Mouse (Mus musculus) limb, embryonic 11.5 days (tissue): ENCODE results near the gene Gpha2. TPM values are rescaled to one million over a fixed set of nuclear protein-coding genes. Genes with fewer than 3 reads are reported as not detected.

ENCODE experiments used
- ATAC-seq: fragments of 200-750 bp; cut with Nextera tagmentation; 2 replicates; pipeline ENCODE4 v1.8.0; 2017; ENCODE audit warnings: low read depth; ENCODE audit not compliant: insufficient number of reproducible peaks, low FRiP score, low TSS enrichment
- DNase-seq: peaks from one replicate; pipeline ENCODE4 v3.0.0-alpha.2; 2015; ENCODE audit warnings: low spot score
- H3K27ac ChIP-seq: fragments of 300-500 bp; sonication (generic); replicated peaks from 2 replicates; pipeline ENCODE4 v1.5.1; 2014; ENCODE audit warnings: low read depth, mild to moderate bottlenecking, low read length
- H3K27me3 ChIP-seq: fragments of 300-500 bp; sonication (generic); 2 replicates; pipeline ENCODE4 v1.6.1; 2014; ENCODE audit warnings: mild to moderate bottlenecking, low read length, mixed read lengths; ENCODE audit not compliant: control insufficient read depth, insufficient read depth
- H3K36me3 ChIP-seq: fragments of 300-500 bp; sonication (generic); 2 replicates; pipeline ENCODE4 v1.6.1; 2014; ENCODE audit warnings: mild to moderate bottlenecking, low read length, moderate library complexity, mixed read lengths; ENCODE audit not compliant: control insufficient read depth, insufficient read depth
- H3K4me1 ChIP-seq: fragments of 300-500 bp; sonication (generic); 2 replicates; pipeline ENCODE4 v1.6.1; 2014; ENCODE audit warnings: low read length, mixed read lengths; ENCODE audit not compliant: control insufficient read depth, insufficient read depth
- H3K4me2 ChIP-seq: fragments of 300-500 bp; sonication (generic); 2 replicates; pipeline ENCODE4 v1.6.1; 2014; ENCODE audit warnings: low read depth, mild to moderate bottlenecking, moderate library complexity; ENCODE audit not compliant: severe bottlenecking
- H3K4me3 ChIP-seq: fragments of 300-500 bp; sonication (generic); 2 replicates; pipeline ENCODE4 v1.5.1; 2014; ENCODE audit warnings: low read depth, low read length
- H3K9ac ChIP-seq: fragments of 300-500 bp; sonication (generic); 2 replicates; pipeline ENCODE4 v1.6.1; 2014; ENCODE audit warnings: mild to moderate bottlenecking, low read length
- H3K9me3 ChIP-seq: fragments of 300-500 bp; sonication (generic); 2 replicates; pipeline ENCODE4 v1.6.1; 2016; ENCODE audit warnings: low read length; ENCODE audit not compliant: control insufficient read depth
- WGBS: fragments of 180-500 bp; shearing (Covaris S2); extraction: QIAGEN DNeasy Blood & Tissue Kit; methylation state at CpG from one replicate; pipeline ENCODE4 v1.1.7; 2014; 5-methylcytosine and 5-hydroxymethylcytosine counted together
- polyA plus RNA-seq: library from polyadenylated mRNA; unstranded; fragments of >200 nt; fragmentation: Nextera tagmentation; extraction: Ambion mirVana; gene quantifications from 2 replicates; pipeline ENCODE4 v1.2.1, GENCODE M21; 2014

Gpha2 gene
- polyA plus RNA-seq = 2.0 and 2.4 TPM in 2 replicates

- no peak within 1 kb of the TSS for H3K27ac ChIP-seq
- no peaks in the 10 kb centered on the region; the same call in 1 of the 2 replicates for H3K36me3 ChIP-seq
- ATAC-seq = peak; percentile 74; the same call in 1 of the 2 replicates
- 4% methylated on average over 2 of the region's 2 CpGs for WGBS
- H3K4me2 ChIP-seq = no peak within 1 kb of the TSS
- DNase-seq = peak; percentile 72
- H3K27me3 ChIP-seq = no peaks in the 10 kb centered on the region
- H3K4me1 ChIP-seq = peaks cover 5% of the 10 kb centered on the region; the same call in 1 of the 2 replicates
- H3K9ac ChIP-seq = no peak within 1 kb of the TSS
- no peak within 1 kb of the TSS for H3K4me3 ChIP-seq
- H3K9me3 ChIP-seq = no peaks in the 10 kb centered on the region
These were observed at the start of gene Gpha2 for GRCm38 (mm10) chr19:6226135-6226534. Gene Gpha2, plus strand, starts transcription at chr19:6226380.

- Histone ChIP-seq H3K4me3 (no peak overlapping the region), H3K27me3 (no peaks in the 10 kb centered on the region), H3K9ac (no peak overlapping the region), H3K27ac (no peak overlapping the region), H3K9me3 (no peaks in the 10 kb centered on the region), H3K4me2 (no peak overlapping the region), H3K4me1 (no peaks in the 10 kb centered on the region), H3K36me3 (no peaks in the 10 kb centered on the region)
- no peak for ATAC-seq
- WGBS = 92% methylated on average over 6 of the region's 6 CpGs
- no peak for DNase-seq
These were observed 47.4 kb upstream of the Gpha2 start for GRCm38 (mm10) chr19:6178775-6179174.

- Histone ChIP-seq H3K36me3 (no peaks in the 10 kb centered on the region), H3K9ac (no peak overlapping the region), H3K4me3 (no peak overlapping the region), H3K27me3 (no peaks in the 10 kb centered on the region), H3K4me2 (no peak overlapping the region), H3K9me3 (no peaks in the 10 kb centered on the region), H3K27ac (no peak overlapping the region), H3K4me1 (no peaks in the 10 kb centered on the region)
- no peak for ATAC-seq
- whole genome bisulfite sequencing = 19% methylated on average over 5 of the region's 5 CpGs
- DNase-seq = peak; percentile 74
These were observed 44.6 kb upstream of the Gpha2 start for GRCm38 (mm10) chr19:6181629-6182028.

- Histone ChIP-seq H3K4me3 (no peak overlapping the region), H3K36me3 (no peaks in the 10 kb centered on the region), H3K27me3 (no peaks in the 10 kb centered on the region), H3K9me3 (no peaks in the 10 kb centered on the region), H3K9ac (no peak overlapping the region), H3K4me2 (no peak overlapping the region), H3K27ac (no peak overlapping the region), H3K4me1 (no peaks in the 10 kb centered on the region)
- ATAC-seq = no peak
- no peak for DNase-seq
- WGBS = 7% methylated on average over 3 of the region's 3 CpGs
These were observed 43.6 kb upstream of the Gpha2 start for GRCm38 (mm10) chr19:6182534-6182933.

- Histone ChIP-seq H3K27me3 (no peaks in the 10 kb centered on the region), H3K4me3 (no peak within 1 kb of the TSS), H3K27ac (no peak within 1 kb of the TSS), H3K9me3 (no peaks in the 10 kb centered on the region), H3K36me3 (no peaks in the 10 kb centered on the region), H3K4me1 (no peaks in the 10 kb centered on the region), H3K9ac (no peak within 1 kb of the TSS), H3K4me2 (no peak within 1 kb of the TSS)
- no peak for DNase-seq
- 88% methylated on average over 23 of the region's 23 CpGs for WGBS
- no peak for ATAC-seq
These were observed 42.0 kb upstream of the Gpha2 start, which contains the start of gene Majin for GRCm38 (mm10) chr19:6184131-6184530. Gene Majin, plus strand, starts transcription at chr19:6184388.

- Histone ChIP-seq H3K27me3 (no peaks in the 10 kb centered on the region), H3K4me2 (no peak overlapping the region), H3K4me1 (no peaks in the 10 kb centered on the region), H3K27ac (no peak overlapping the region), H3K4me3 (no peak overlapping the region), H3K9ac (no peak overlapping the region), H3K9me3 (no peaks in the 10 kb centered on the region), H3K36me3 (no peaks in the 10 kb centered on the region)
- DNase-seq = no peak
- 75% methylated on average over 2 of the region's 2 CpGs for WGBS
- ATAC-seq = no peak
These were observed 21.9 kb upstream of the Gpha2 start for GRCm38 (mm10) chr19:6204265-6204664.

- H3K36me3 ChIP-seq = no peaks in the 10 kb centered on the region
- no peaks in the 10 kb centered on the region for H3K27me3 ChIP-seq
- no peak overlapping the region for H3K9ac ChIP-seq
- no peak overlapping the region for H3K27ac ChIP-seq
- no peaks in the 10 kb centered on the region for H3K4me1 ChIP-seq
- no peak overlapping the region for H3K4me2 ChIP-seq
- no peaks in the 10 kb centered on the region for H3K9me3 ChIP-seq
- WGBS = 67% methylated on average over 5 of the region's 5 CpGs
- no peak overlapping the region for H3K4me3 ChIP-seq
- ATAC-seq (no peak), DNase-seq (no peak)
These were observed 19.5 kb upstream of the Gpha2 start for GRCm38 (mm10) chr19:6206716-6207115.

- no peak for ATAC-seq
- no peaks in the 10 kb centered on the region for H3K9me3 ChIP-seq
These were observed 10.0 kb upstream of the Gpha2 start for GRCm38 (mm10) chr19:6216046-6216705.

GRCm38 (mm10) chr19:6218606-6219005 lies 7.6 kb upstream of the Gpha2 start:
- Histone ChIP-seq H3K27ac (no peak overlapping the region), H3K4me1 (no peaks in the 10 kb centered on the region), H3K9me3 (no peaks in the 10 kb centered on the region), H3K9ac (no peak overlapping the region), H3K4me2 (no peak overlapping the region), H3K4me3 (no peak overlapping the region), H3K36me3 (no peaks in the 10 kb centered on the region), H3K27me3 (no peaks in the 10 kb centered on the region)
- no peak for ATAC-seq
- WGBS = 76% methylated on average over 6 of the region's 6 CpGs
- no peak for DNase-seq

More at GRCm38 (mm10) chr19:6216046-6216705, 10.0 kb upstream of the Gpha2 start:
- Histone ChIP-seq H3K4me2 (no peak overlapping the region), H3K4me1 (no peaks in the 10 kb centered on the region), H3K4me3 (no peak overlapping the region), H3K36me3 (no peaks in the 10 kb centered on the region), H3K27ac (no peak overlapping the region), H3K9ac (no peak overlapping the region), H3K27me3 (no peaks in the 10 kb centered on the region)
- WGBS = 75% methylated on average over 6 of the region's 6 CpGs
- no peak for DNase-seq
